Mouse (Mus musculus) bone marrow macrophage, adult 2 months (primary cell): ENCODE results near the gene Myo1c.

Experiments
- CTCF ChIP-seq: IDR thresholded peaks from 2 replicates; pipeline ENCODE4 v1.5.1; 2012; ENCODE audit warnings: low read depth, mild to moderate bottlenecking, low read length, moderate library complexity
- POLR2A ChIP-seq: IDR thresholded peaks from 2 replicates; pipeline ENCODE4 v1.6.1; 2012; ENCODE audit warnings: mild to moderate bottlenecking, low read depth, low read length, borderline replicate concordance

- TF ChIP-seq POLR2A (no peak), CTCF (no peak)
Measured at GRCm38 (mm10) chr11:75615556-75615955, 34.7 kb upstream of the Myo1c start.
